Mouse (Mus musculus) common myeloid progenitor, adult 5-6 weeks (primary cell): ENCODE data around the gene A930018P22Rik. TPM values are rescaled to one million over a fixed set of nuclear protein-coding genes. Genes with fewer than 3 reads are reported as not detected.

Experiments used
- ATAC-seq: replicated peaks from 2 replicates; pipeline ENCODE4 v1.8.0; 2016; ENCODE audit warnings: low read depth, mild to moderate bottlenecking, moderate TSS enrichment, inconsistent platforms; ENCODE audit not compliant: poor library complexity, severe bottlenecking
- total RNA-seq: library from RNA; stranded (forward); fragments of 200-1000, 187-1606 nt; gene quantifications from 2 replicates; pipeline ENCODE4 v1.2.3, GENCODE M21; 2017

Gene A930018P22Rik
- total RNA-seq, 1 experiment from 2014 or later, result not detected

DNA sequence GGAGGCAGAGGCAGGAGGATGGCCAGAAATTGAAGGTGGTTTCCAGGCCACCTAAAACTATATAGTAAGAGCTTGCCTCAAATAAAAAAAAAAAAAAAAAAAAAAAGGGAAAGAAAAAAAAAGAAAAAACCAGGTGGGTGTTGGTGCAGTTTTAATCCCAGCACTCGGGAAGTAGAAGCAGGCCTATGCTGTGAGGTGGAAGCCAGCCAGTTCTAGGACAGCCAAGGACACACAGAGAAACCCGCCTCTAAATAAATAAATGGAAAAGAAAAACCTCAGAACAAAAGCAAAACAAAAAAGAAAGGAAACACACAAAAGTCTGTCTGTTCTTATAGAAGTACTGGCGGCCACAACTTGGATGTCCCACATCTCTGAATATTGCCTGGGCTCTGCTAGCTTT, 7.7 kb upstream of the A930018P22Rik start:
- ATAC-seq, result no peak

DNA sequence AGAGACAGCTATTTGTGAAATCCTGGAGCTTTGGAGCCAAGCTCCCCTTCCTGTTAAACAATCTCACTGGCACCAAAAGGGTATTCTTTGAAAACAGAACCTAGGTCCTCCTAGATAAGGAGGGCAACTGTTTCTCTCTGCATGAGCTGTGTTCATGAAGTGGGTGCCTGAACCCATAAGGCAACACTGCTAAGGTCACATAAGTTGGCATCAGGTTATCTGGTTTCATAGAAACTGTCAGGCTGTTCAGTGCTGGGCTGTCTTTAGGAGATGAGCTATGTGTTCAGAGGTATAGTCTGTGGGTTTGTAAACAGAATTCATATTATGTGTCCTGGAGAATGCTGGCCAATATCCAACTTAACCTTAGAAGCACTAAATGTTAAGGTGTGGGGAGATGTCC, 5.4 kb upstream of the A930018P22Rik start:
- ATAC-seq, result peak; percentile 54; the same call in 1 of the 2 replicates

DNA sequence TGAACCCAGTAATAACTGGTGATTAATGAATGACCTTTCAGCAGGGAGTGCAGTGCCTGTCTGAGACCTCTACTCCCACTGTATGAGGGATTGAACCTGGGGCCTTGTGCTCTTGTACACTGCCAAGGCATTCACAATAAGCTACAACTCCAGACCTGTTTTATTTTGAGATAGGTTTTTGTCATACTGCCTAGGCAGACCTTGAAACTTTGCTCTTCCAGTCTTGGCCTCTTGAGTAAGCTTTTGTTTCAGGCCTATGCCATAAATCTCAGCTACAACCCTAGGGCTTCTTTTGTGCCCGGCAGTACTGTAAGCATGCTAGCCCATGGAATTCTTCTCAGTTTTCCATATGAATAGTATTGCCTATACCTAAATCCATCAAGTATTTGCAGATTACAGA, 3.5 kb upstream of the A930018P22Rik start:
- ATAC-seq, result no peak

DNA sequence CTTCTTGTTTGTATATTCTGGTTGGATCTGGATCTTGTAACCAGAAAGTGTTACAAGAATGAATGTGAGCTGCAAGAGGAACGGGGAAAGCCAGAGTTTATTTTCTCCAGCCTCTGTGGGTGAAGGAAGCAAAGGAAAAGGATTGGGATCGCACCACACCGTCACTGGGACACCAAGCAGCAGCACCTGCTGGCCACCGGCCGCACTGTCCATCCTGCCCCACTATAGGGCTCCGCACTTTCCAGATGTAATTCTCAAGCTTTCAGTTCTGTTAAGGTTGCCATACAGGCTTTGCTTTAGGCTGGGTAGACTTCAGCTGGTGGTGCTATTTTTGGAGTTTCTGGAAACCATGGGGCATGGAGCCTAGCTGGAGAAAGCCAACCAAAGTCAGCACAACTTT, 2.3 kb upstream of the A930018P22Rik start:
- ATAC-seq, result no peak

DNA sequence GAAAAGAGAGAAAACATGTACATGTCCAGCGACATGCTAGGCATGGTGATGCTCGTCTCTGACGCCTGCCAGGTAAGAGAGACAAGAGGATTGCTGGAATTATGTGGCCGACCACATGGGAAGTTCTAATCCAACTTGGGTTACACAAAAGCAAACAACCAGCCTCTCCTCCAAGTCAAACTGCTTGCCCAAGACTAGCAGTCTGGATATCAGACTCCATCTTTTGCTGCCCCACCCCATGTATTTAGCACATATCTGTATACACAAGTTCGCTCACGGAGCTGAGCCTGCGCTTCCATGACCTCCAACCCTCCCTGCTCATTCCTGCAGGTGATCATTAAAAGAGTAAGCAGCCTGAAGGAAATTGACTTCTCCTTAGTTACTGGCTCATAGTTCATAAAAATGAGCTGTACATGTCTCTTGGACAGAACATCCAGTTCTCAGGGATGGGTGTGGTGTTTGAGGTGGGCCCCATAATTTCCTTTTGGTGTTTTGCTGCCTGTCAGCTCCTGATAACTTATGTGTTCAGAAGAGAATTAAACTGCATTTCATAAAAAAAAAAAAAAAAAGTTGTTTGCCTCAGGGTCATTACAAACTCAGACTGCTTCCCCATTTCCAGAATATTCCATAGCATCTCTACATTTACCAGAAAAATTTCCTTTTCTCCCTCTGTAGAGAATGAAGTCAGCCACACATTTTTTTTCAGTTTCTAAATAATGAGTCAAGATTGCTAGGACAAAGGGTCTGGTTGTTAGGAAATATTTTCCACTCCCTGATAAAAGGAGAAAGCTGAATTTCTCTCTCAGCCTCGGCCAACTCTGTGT, 676 bp upstream of the A930018P22Rik start:
- ATAC-seq, result peak; percentile 37

GRCm38 (mm10) chr2:104123540-104123939, 971 bp downstream of the A930018P22Rik start:
- 0 out of 2 replicates have a peak, but pooled peaks have one; percentile 1 for ATAC-seq

- no peak for ATAC-seq
Observed at GRCm38 (mm10) chr2:104124071-104124470, 1.5 kb downstream of the A930018P22Rik start.

- no peak for ATAC-seq
Observed at GRCm38 (mm10) chr2:104128803-104129531, 6.4 kb downstream of the A930018P22Rik start.

DNA sequence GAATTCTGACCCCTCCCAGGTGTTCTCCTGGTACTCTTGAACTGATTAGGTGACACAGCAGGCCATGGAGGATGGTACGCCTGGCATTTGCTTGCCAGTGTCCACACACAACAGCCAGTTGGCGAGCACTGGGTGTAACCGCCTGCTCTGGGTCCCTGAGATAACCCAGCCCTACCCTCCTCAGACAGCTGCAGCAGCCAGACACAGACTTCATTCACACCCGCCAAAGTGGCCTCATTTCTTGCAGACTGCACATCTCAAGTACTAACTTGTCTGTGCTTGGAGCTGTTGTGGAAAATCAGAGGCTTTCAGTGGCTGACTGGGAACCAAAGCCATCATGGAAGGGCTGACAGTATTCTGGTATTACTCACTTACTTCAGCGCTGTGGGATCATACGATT, 7.6 kb downstream of the A930018P22Rik start:
- peak; percentile 55 for ATAC-seq

- ATAC-seq, result 0 out of 2 replicates have a peak, but pooled peaks have one; percentile 43
Observed at GRCm38 (mm10) chr2:104130969-104131368, 8.4 kb downstream of the A930018P22Rik start.

DNA sequence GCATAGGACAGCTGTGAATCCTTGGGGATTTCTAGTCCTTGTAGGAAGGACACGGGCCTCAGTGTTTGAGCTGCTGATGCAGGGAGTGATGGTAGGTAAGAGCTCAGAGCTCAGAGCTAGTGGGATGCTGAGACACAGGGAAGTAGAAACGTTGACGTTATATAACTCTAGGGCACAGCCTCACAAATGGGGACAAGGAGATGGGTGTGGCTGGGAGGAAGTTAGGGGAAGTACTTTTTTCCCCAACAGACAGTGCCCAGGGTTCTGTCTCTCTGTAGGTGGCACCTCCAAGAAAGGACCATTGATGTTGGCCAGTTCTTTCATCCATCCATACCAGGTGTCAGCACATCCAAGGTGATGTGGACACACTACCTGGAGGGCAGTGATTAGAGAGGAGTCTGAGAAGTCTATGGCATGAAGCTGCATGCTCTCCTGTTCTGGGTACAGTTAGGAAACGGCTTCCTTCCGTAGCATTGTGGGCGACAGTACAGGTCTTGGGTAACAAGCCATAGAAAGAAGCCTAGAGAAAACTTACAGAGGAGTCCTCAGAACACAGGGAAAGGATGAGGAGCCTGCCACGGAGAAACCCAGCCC, 9.8 kb downstream of the A930018P22Rik start:
- no peak for ATAC-seq

DNA sequence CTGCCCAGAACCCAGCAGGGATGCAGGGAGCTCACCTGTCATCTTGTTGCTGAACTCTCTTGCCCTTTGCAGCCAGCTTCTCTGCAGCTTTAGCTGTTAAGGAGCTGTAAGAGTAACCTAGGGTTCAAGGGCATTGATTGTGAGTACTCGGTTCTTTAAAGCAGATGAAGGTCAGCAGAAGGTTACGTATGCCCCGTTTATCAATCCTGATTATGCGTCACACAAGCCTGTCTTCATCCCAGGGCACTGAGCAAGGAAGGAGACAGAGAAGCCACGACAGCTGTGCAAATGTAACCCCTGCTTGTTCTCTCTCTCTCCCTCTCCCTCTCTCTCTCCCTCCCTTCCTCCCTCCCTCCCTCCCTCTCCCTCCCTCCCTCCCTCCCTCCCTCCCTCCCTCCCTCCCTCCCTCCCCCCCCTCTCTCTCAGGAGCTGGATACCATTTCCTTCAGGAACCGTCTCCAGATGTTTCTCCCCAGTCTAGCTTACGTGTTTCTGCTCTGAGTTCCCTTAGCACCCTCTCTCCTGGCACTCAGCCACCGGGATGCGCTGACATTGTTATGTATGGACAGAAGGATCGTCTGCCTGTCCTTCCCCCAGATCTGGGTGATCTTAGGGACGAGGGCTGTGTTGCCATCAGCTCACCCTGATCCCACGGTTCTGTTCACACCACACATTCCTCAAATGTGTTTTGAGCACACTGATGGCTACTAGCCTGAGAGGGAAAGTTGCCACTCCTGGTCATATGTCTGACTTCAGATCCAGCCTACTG, 10.7 kb downstream of the A930018P22Rik start:
- ATAC-seq, result no peak

DNA sequence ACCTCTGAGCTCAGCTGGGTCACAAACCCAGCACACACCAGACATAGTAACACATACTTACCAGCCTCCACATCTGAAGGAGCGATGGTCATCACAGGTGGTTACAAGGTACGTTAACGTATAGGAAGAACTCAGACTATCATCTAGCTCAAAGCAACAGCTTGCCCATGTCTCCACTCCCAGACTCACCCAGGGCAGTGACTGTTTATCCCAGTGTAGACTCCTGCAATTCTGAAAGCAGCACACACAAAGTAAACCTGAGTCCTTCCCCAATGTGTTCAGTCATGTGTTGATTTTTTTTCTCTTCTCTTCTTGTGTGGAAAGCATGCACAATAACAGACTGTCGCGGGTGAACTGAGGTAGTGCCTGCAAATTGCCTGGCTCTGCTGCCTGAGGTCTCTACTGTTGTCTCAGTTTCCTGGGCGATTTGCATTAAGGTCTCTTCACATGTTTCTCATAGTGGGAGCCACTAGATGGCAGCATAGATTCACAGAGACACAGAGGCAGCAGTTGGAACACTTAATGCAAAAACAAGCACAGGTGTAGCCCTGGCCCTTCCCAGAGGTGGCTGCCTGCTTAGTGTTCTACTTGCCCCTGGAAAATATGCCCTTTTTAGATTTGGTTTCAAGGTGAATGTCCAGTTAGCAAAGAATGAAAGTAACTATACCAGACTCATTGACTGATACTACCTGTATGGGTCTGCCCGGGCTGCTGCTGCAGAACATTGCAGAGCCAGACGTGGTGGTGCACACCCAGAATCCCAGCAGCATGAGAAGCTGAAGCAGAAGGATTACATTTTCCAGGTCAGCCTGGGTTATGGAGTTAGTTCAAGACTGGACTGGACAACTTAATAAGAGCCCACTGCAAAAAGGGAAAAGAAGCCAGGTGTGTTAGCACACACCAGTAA, 11.8 kb downstream of the A930018P22Rik start:
- peak; percentile 63 for ATAC-seq

GRCm38 (mm10) chr2:104135920-104136319, 13.4 kb downstream of the A930018P22Rik start:
- ATAC-seq, result no peak

DNA sequence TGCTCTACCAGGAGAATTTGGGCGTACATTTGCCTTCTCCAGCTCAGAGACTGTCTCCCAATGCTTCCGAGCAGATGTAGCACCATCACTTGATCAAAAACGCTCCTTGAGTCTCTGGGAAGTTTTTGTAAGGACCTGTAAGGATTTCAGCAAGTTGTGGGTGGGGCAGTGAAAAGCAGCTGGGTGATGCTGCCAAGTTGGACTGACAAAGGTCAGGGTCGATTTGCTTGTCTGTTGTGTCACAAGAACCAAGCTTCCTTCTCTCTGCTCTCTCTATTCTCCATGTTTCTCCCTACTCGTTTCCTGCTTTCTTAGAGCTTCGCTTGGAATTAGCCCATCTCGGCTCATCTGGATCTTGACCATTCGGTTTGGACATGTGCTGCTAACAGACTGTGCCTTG, 19.6 kb downstream of the A930018P22Rik start:
- no peak for ATAC-seq

- ATAC-seq, result no peak
Observed at GRCm38 (mm10) chr2:104144004-104144403, 21.4 kb downstream of the A930018P22Rik start.

- ATAC-seq, result peak; percentile 97
Observed at GRCm38 (mm10) chr2:104145983-104146382, 23.4 kb downstream of the A930018P22Rik start.

DNA sequence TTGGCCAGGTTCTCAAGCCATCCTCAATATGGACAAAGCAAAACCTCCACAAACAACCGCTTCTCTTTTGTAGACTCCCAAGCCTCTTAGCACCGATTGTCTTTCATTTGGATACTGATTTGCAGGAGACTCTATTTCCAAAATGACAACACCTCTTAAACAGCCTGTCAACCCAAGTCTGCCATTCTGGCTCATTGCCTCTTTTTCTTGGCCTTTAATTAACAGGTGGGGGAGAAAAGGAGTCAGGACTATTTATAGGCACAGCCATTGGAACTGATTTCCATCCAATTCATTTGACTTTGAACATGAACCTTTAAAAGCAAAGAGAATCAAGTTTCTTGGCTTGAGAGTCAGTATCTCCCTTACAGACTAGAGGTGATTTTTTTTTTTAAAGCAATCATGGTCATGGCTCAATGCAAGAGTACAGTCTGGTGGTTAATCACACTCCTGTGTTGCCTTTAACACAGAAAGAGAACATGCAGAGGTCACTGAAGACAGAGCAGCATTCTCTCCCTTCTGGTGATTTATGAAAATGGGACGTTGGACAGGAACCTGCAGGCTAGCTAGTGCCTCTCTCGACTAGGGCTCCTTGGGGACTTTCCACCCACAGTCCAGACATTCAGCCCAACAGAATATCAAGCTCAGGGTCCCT, 25.5 kb downstream of the A930018P22Rik start:
- no peak for ATAC-seq
